Comparison of ENCODE assay signal across 8 mouse cellular contexts in genomic region chr4:122960321-122961099, GRCm38 (mm10). TPM values are rescaled to one million over a fixed set of nuclear protein-coding genes. Genes with fewer than 3 reads are reported as not detected.
DNase-seq lines count a peak whose midpoint lies in the region; ATAC-seq and TF ChIP-seq lines count a peak whose summit lies in the region.

No protein-coding gene starts in this region.

- peak overlapping the region; percentile 47 for H3K9ac ChIP-seq in heart, embryonic 16.5 days (ENCODE audit: low read length)
- no peak overlapping the region for H3K9ac ChIP-seq in liver, embryonic 16.5 days (ENCODE audit: low read depth, low read length)

- ATAC-seq in heart, embryonic 16.5 days (replicated peaks; ENCODE audit: extremely low read depth, insufficient read depth, low FRiP score): peak; percentile 38
- ATAC-seq in liver, embryonic 16.5 days (ENCODE audit: low read depth): no peak

- H3K27me3 ChIP-seq in heart, embryonic 16.5 days (ENCODE audit: control insufficient read depth, insufficient read depth, low read length): peaks cover 24% of the 10 kb centered on the region
- H3K27me3 ChIP-seq in liver, embryonic 16.5 days (ENCODE audit: control insufficient read depth, insufficient read depth, low read depth, low read length): peaks cover 53% of the 10 kb centered on the region

- no peak for TF ChIP-seq POLR2A in lung, adult 2 months (IDR thresholded peaks at IDR 0.05; ENCODE audit: borderline replicate concordance, extremely low read depth, low read depth, low read length)
- no peak for TF ChIP-seq POLR2A in olfactory bulb, adult 2 months (IDR thresholded peaks at IDR 0.05; ENCODE audit: insufficient read depth, low read depth, low read length)

- peak overlapping the region; percentile 31 for H3K4me3 ChIP-seq in lung, adult 2 months (replicated peaks; ENCODE audit: extremely low read depth, low read depth, low read length)
- peak overlapping the region; percentile 59 for H3K4me3 ChIP-seq in heart, embryonic 16.5 days (ENCODE audit: low read length)
- H3K4me3 ChIP-seq in liver, embryonic 16.5 days (ENCODE audit: low read depth, low read length): peak overlapping the region; percentile 49
- H3K4me3 ChIP-seq in olfactory bulb, adult 2 months (ENCODE audit: insufficient read depth, low read depth, low read length): peak overlapping the region; percentile 50

- H3K36me3 ChIP-seq in heart, embryonic 16.5 days (ENCODE audit: control insufficient read depth, insufficient read depth): no peaks in the 10 kb centered on the region
- H3K36me3 ChIP-seq in liver, embryonic 16.5 days (ENCODE audit: control insufficient read depth, insufficient read depth): no peaks in the 10 kb centered on the region

- TF ChIP-seq CTCF in lung, adult 2 months (IDR thresholded peaks at IDR 0.05; ENCODE audit: insufficient read depth, low read length): no peak
- TF ChIP-seq CTCF in olfactory bulb, adult 2 months (IDR thresholded peaks at IDR 0.05; ENCODE audit: insufficient read depth, low read depth, low read length): no peak

- peak overlapping the region; percentile 96 for H3K4me2 ChIP-seq in heart, embryonic 16.5 days (ENCODE audit: low read depth, low read length)
- H3K4me2 ChIP-seq in liver, embryonic 16.5 days (ENCODE audit: low read depth, low read length): peak overlapping the region; percentile 66

- 1% methylated on average over 43 of the region's 43 CpGs for WGBS in lung, adult 2 months
- WGBS in heart, embryonic 16.5 days: under 1% methylated on average over 43 of the region's 43 CpGs
- under 1% methylated on average over 43 of the region's 43 CpGs for WGBS in liver, embryonic 16.5 days (ENCODE audit: insufficient replicate concordance)
- WGBS in olfactory bulb, adult 2 months: under 1% methylated on average over 43 of the region's 43 CpGs

- no peak overlapping the region for H3K27ac ChIP-seq in heart, embryonic 16.5 days (ENCODE audit: low read length)
- no peak overlapping the region for H3K27ac ChIP-seq in liver, embryonic 16.5 days (ENCODE audit: low read length)
- H3K27ac ChIP-seq in olfactory bulb, adult 2 months (ENCODE audit: insufficient read depth, low read depth, low read length): no peak overlapping the region

- no peaks in the 10 kb centered on the region for H3K9me3 ChIP-seq in heart, embryonic 16.5 days (replicated peaks; ENCODE audit: control insufficient read depth, low read length)
- no peaks in the 10 kb centered on the region for H3K9me3 ChIP-seq in liver, embryonic 16.5 days (replicated peaks; ENCODE audit: control insufficient read depth, low read length)

- H3K4me1 ChIP-seq in lung, adult 2 months (ENCODE audit: control insufficient read depth, insufficient read depth, low read length): peaks cover 3% of the 10 kb centered on the region; the same call in 1 of the 2 replicates
- peaks cover 26% of the 10 kb centered on the region for H3K4me1 ChIP-seq in heart, embryonic 16.5 days (ENCODE audit: control insufficient read depth, insufficient read depth, low read length)
- peaks cover 6% of the 10 kb centered on the region for H3K4me1 ChIP-seq in liver, embryonic 16.5 days (ENCODE audit: control insufficient read depth, low read depth, low read length)
- H3K4me1 ChIP-seq in olfactory bulb, adult 2 months (ENCODE audit: control insufficient read depth, insufficient read depth, low read length): peaks cover 23% of the 10 kb centered on the region

- DNase-seq in lung, adult 2 months: no peak
- no peak for DNase-seq in lung, postnatal 14 days
- DNase-seq in brain, adult 2 months (ENCODE audit: low read depth, low spot score): peak; percentile 44
- DNase-seq in layer of hippocampus, postnatal 36 days: no peak
- DNase-seq in cerebellum, postnatal 4 days (ENCODE audit: low spot score in 2 of 2): no peak

RNA-seq across cellular contexts. Expression of gene Mfsd2a, which starts 0.5 kb away (rescaled TPM):
- polyA plus RNA-seq in lung, adult 2 months (2012; rRNA removed): 7.2 and 11.3 TPM in 2 replicates
- 0.55 and 0.80 TPM in 2 replicates for polyA plus RNA-seq in heart, embryonic 16.5 days (2015; fragmentation: Nextera tagmentation; extraction: Ambion mirVana)
- 0.08 TPM in 1 of 2 replicates, not detected in the other for polyA plus RNA-seq in liver, embryonic 16.5 days (2015; fragmentation: Nextera tagmentation; extraction: Ambion mirVana)
- polyA plus RNA-seq in olfactory bulb, adult 2 months (2012; ENCODE audit: insufficient read depth, insufficient read length, low replicate concordance, missing spikeins): not detected in 2 replicates
- 10 to 100 TPM; 34.0 to 52.7 TPM for total RNA-seq in layer of hippocampus, postnatal 36 days (2021)

RNA-seq across cellular contexts. Expression of gene Mycl, which starts 34.9 kb away (rescaled TPM):
- polyA plus RNA-seq in lung, adult 2 months (2012; rRNA removed): 8.1 and 11.7 TPM in 2 replicates
- 1.3 and 1.9 TPM in 2 replicates for polyA plus RNA-seq in heart, embryonic 16.5 days (2015; fragmentation: Nextera tagmentation; extraction: Ambion mirVana)
- 0.65 and 0.92 TPM in 2 replicates for polyA plus RNA-seq in liver, embryonic 16.5 days (2015; fragmentation: Nextera tagmentation; extraction: Ambion mirVana)
- polyA plus RNA-seq in olfactory bulb, adult 2 months (2012; ENCODE audit: insufficient read depth, insufficient read length, low replicate concordance, missing spikeins): not detected in 2 replicates
- 10 to 100 TPM; 32.9 to 35.0 TPM for total RNA-seq in layer of hippocampus, postnatal 36 days (2021)

RNA-seq across cellular contexts. Expression of gene Trit1, which starts 55.9 kb away (rescaled TPM):
- polyA plus RNA-seq in lung, adult 2 months (2012; rRNA removed): 4.2 and 4.5 TPM in 2 replicates
- polyA plus RNA-seq in heart, embryonic 16.5 days (2015; fragmentation: Nextera tagmentation; extraction: Ambion mirVana): 9.9 and 11.0 TPM in 2 replicates
- 6.3 and 7.0 TPM in 2 replicates for polyA plus RNA-seq in liver, embryonic 16.5 days (2015; fragmentation: Nextera tagmentation; extraction: Ambion mirVana)
- polyA plus RNA-seq in olfactory bulb, adult 2 months (2012; ENCODE audit: insufficient read depth, insufficient read length, low replicate concordance, missing spikeins): not detected in 2 replicates
- total RNA-seq in layer of hippocampus, postnatal 36 days (2021): 10 to 100 TPM; 23.5 to 26.0 TPM
